Mouse (Mus musculus) CD8-positive naive resting alpha-beta T cell, adult 2 months (primary cell): ENCODE results near the gene Zp3.

ENCODE experiments used
- DNase-seq, 2 experiments: peaks; one replicate each; pipeline ENCODE4 v3.0.0; 2022; ENCODE audit warnings: low read depth in 2 of 2, low spot score in 2 of 2

The Zp3 gene

GRCm38 (mm10) chr5:136001222-136001621 lies 21.3 kb downstream of the Zp3 start:
- DNase-seq: no peak

GRCm38 (mm10) chr5:136002325-136002724 lies 22.4 kb downstream of the Zp3 start:
- no peak for DNase-seq

GRCm38 (mm10) chr5:136002751-136003151 lies 22.9 kb downstream of the Zp3 start:
- no peak for DNase-seq

GRCm38 (mm10) chr5:136004537-136004936 lies 24.6 kb downstream of the Zp3 start:
- DNase-seq: no peak

GRCm38 (mm10) chr5:136007745-136008144 lies 27.8 kb downstream of the Zp3 start:
- no peak for DNase-seq

GRCm38 (mm10) chr5:136014877-136015276 lies 35.0 kb downstream of the Zp3 start:
- no peak for DNase-seq

GRCm38 (mm10) chr5:136015586-136015985 lies 35.7 kb downstream of the Zp3 start:
- no peak for DNase-seq

GRCm38 (mm10) chr5:136016014-136016876 lies 36.3 kb downstream of the Zp3 start:
- no peak for DNase-seq

GRCm38 (mm10) chr5:136017262-136017661 lies 37.4 kb downstream of the Zp3 start:
- no peak for DNase-seq

- DNase-seq: no peak
Measured at GRCm38 (mm10) chr5:136018726-136019125, 38.8 kb downstream of the Zp3 start.

GRCm38 (mm10) chr5:136019907-136020306 lies 40.0 kb downstream of the Zp3 start:
- DNase-seq: no peak

- no peak for DNase-seq
Measured at GRCm38 (mm10) chr5:136025712-136026111, 45.8 kb downstream of the Zp3 start.

GRCm38 (mm10) chr5:136026859-136027258 lies 47.0 kb downstream of the Zp3 start:
- no peak for DNase-seq

GRCm38 (mm10) chr5:136027612-136028311 lies 47.9 kb downstream of the Zp3 start:
- no peak for DNase-seq

- no peak for DNase-seq
Measured at GRCm38 (mm10) chr5:136034868-136035267, 55.0 kb downstream of the Zp3 start.

GRCm38 (mm10) chr5:136035285-136035684 lies 55.4 kb downstream of the Zp3 start:
- no peak for DNase-seq

- no peak for DNase-seq
Measured at GRCm38 (mm10) chr5:136036667-136037066, 56.8 kb downstream of the Zp3 start.
